Mouse (Mus musculus) heart, postnatal 4 days (tissue): ENCODE data around the gene AC161166.1. TPM values are rescaled to one million over a fixed set of nuclear protein-coding genes. Genes with fewer than 3 reads are reported as not detected.
"Not testable (repeated sequence)": the region's sequence is repeated elsewhere in the genome, so short reads cannot be mapped to it uniquely, and the experiment has no call there.

Source experiments
- DNase-seq: peaks from one replicate; pipeline ENCODE4 v3.0.0; 2021
- total RNA-seq, 2 experiments: library from RNA; stranded (reverse); gene quantifications; 2 replicates each; pipeline ENCODE4 v1.2.3; 2021

AC161166.1 gene
- total RNA-seq, 2 experiments from 2014 or later, result not detected

DNA sequence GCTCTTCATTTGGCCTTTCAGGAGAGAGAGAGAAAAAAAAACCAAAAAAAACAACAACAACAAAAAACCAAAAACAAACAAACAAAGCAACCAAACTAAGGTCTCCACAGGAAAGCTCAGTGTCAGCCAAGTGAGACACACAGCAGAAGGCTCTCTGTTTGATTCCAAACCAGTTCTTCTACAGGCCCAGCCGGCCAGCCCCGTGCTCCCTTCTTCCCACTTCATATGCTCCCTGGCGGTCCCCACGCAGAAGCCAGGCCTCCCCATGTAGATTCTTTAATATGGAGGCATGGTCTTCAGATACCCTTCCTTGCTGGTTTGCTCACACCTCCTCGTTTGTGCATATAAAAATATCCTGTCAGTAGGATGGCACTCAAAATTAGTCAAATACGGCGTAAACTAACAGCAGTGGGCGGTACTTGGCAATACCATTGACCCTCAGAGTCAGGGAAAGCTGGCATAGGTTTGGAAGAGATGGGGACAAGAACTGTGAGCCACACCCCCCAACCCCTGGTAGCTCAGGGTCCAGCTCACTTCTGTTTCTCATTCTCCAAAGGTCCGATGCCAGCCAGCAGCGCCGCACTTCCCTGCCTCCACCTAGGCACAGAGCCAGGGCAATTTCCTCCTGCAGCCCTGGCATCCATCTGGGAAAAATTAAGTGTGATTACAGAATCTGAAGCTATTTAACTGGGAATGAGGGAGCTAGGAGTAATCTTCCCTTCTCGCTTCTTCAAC is 13.6 kb upstream of the AC161166.1 start:
- no peak for DNase-seq

GRCm38 (mm10) chr7:24524978-24525377 is 12.7 kb upstream of the AC161166.1 start:
- DNase-seq, result no peak

DNA sequence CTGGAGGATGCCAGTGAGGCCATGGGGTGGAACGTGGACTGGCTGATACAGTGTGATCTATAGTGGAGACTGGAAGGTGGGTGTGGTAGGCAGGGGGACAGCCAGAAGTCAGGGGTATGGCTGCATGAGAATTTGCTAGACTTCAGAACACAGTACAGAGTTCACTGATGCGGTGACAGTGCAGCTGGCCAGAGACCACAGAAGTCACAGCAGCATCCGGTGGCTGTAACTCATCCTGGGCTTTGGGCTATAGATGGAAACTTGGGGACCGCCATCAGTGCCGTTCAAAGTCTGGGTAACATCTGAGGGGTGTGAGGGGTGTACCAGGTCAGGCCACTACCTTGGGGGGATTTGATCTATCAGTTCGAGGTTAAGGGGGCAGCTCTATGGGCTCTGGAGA is 11.5 kb upstream of the AC161166.1 start:
- DNase-seq, result no peak

- DNase-seq, result no peak
Measured at GRCm38 (mm10) chr7:24522805-24523204, 10.6 kb upstream of the AC161166.1 start.

DNA sequence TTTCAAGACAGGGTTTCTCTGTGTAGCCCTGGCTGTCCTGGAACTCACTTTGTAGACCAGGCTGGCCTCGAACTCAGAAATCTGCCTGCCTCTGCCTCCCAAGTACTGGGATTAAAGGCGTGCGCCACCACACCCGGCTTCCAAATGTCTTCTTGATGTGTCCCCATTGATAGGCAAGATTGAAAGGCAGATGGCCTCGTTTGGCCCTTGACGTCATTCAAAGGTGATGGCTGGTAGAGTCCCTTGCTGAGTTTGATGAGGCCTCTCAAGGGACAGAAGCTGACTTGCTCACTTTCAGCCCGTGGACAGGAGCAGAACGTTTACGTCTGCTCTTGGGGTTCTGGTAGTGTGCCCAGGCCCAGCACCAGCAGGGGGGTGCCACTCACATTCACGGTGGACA is 7.8 kb upstream of the AC161166.1 start:
- DNase-seq, result not testable (repeated sequence)

DNA sequence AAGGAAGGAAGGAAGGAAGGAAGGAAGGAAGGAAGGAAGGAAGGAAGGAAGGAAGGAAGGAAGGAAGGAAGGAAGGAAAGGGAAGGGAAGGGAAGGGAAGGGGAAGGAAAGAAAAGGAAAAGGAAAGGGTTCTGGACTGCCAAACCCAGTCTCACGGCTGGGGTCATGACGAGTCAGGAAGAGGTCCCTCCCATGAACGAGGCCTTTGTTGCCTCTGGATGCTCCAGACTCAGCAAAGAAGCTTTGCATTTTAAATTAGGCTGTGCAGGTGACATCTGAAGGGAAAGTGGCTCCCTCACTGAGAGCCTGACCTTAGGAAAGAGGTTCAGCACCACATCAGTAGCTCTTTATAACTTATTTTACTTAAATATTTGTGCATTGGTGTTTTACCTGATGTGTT is 6.9 kb upstream of the AC161166.1 start:
- DNase-seq, result no peak

DNA sequence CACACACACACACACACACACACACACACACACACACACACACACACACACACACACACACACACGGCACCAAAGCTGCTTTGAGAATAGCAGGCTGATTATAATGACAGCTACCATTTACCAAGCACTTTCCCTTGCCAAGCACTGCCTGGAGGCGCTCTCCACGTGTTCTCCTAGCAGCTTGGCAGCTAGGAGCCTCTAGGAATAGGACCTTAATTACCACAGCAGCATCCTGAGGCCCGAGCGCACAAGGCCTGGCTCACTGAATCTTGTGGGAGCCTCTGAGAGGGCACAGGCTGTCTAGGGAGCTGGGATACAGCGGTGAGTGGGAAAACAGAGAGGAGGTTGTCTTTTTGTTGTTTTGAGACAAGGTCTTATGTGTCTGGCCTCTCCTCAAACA is 5.4 kb upstream of the AC161166.1 start:
- DNase-seq, result no peak

GRCm38 (mm10) chr7:24517077-24517476 is 4.8 kb upstream of the AC161166.1 start:
- DNase-seq, result no peak

DNA sequence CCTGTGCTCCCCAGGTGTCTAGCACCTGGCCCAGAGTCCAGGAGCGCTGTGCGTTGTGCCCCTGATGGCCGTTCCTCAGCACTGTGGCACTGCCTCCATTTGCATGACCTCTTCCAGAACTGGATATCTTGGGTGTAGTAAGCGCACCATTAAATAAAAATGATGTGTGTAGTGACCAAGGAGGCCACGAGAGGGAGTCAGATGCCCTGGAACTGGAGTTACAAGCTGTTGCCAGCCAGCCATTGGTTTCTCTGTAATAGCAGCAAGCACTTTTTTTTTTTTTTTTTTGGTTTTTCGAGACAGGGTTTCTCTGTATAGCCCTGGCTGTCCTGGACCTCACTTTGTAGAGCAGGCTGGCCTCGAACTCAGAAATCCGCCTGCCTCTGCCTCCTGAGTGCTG is 4.1 kb upstream of the AC161166.1 start:
- not testable (repeated sequence) for DNase-seq

- peak; percentile 23 for DNase-seq
Measured at GRCm38 (mm10) chr7:24507726-24508114, 4.5 kb downstream of the AC161166.1 start.

DNA sequence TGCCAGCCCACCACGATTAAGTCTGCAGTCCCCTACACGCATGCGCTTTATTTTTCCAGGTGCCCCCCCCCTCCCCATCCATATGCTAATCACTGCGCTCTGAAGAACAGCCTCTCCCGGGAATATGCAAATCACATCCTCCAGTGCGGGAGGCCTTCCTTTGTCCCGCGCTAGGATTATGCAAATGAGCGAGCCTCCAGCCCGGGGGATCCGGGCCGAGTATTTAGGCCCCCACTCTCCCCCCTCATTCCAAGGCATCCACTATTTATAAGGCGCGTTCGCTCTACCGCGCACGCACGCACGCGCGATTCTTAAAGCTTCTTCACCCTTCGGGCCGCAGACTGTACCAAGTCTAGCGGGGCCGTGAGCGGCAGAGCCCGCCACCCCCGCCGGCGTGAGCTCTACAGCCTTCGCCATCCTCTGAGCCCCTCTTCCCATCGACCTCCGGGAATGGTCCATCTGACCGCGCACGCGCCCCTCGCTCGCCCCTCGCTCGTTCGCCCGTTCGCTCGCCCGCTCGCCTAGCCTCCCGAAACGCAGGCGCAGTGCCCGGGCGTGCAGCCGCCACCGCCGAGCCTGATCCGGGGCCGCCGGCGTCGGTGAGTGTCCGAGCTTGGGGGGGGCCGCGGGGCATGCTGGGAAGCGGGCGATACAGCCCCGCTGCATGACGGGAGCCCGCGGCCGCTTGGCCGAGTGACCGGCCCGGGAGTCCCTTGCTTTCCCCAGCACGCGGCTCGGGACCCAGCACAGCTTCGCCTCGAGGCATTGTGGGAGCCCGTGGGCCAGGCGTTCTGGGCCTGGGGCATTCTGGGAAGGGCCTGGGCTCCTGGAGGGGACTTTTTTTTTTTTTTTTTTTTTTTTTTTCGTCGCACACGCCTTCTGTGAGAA is 5.2 kb downstream of the AC161166.1 start, which contains the start of gene Zfp428:
Zfp428 (plus strand) TSS at position 169 of the 888 bp plus-strand sequence.
- DNase-seq, result peak; percentile 89

DNA sequence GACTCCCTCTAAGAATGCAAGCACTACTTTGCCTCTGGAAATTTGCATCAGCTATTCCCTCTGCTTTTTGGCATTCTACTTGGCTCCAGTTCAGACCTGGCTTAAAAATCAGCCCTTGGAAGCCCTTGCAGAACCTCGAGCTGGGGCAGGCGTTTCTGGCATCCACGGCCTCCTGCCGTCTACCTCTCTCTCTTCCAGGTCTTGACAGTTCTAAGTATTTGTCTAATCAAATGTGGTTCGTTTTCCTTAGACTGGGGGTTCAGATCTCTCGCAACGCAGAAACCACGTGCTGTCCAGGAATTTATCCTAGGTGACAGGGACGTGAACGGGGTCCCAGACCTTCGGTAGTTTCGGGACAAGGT is 5.8 kb downstream of the AC161166.1 start:
- peak; percentile 70 for DNase-seq

DNA sequence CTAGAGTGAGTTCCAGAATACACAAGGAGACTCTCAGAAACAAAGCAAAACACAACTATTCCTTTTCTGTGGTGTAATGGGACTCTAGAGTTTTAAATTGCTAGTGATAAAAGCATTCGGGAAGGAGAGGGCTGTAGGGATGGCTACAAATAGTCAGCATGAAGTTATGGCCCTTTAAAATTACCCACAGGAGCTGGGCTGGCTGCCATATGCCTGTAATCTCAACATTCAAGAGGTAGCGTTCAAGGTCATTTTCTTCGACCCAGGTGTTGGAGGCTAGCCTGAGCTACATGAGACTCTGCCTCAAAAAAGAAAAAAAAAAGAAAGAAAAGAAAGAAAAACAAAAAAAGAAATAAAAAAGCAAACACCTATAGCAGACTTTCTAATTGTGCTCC is 6.2 kb downstream of the AC161166.1 start:
- peak; percentile 59 for DNase-seq

DNA sequence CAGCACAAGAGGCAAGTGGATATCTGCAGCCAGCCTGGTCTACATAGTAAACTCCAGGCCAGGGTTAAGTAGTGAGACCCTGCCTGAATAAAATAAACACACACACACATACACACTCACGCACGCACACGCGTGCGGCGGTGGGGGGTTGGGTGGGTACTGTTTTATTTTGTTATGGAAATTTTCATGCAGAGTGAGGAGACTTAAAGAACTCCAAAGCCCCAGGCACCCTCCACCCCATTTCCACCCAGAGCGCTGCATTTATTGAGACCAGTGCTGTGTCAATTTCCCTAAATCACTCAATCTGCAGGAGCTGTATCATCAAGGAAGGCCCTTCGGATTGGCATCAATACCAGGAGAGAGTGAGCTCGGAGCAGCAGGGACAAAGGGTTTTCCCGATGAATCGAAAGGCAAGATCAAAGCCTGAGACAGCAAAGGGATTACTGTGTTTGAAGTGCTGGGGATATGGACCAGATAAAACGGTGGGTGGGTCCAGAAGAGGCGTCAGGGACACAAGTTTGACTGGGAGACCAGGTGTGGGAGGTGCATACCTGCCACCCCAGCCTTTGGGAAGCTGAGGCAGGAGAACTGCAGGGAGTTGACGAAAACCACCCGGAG is 6.7 kb downstream of the AC161166.1 start:
- DNase-seq, result no peak

GRCm38 (mm10) chr7:24504868-24505267 is 7.4 kb downstream of the AC161166.1 start:
- no peak for DNase-seq

- no peak for DNase-seq
Measured at GRCm38 (mm10) chr7:24504004-24504403, 8.3 kb downstream of the AC161166.1 start.

DNA sequence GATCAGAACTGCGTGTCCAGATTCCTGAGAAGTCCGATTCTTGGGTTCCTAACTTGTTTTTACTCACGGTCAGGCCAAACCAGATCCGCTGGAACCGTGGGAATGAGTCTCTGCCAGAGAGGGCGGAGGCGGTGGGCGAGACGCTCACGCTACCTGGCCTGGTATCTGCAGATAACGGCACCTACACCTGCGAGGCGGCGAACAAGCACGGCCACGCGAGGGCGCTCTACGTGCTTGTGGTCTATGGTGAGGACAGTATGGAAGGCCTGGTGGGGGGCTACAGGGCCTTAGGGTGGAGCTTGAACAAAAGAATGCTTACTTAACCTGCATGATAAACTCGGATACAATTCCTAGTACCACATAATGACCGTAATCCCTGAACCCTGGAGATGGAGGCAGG is 10.8 kb downstream of the AC161166.1 start:
- peak; percentile 39 for DNase-seq

GRCm38 (mm10) chr7:24500929-24501328 is 11.3 kb downstream of the AC161166.1 start:
- DNase-seq, result peak; percentile 60

- DNase-seq, result no peak
Measured at GRCm38 (mm10) chr7:24499856-24500577, 12.2 kb downstream of the AC161166.1 start.

- no peak for DNase-seq
Measured at GRCm38 (mm10) chr7:24488303-24488702, 24.0 kb downstream of the AC161166.1 start.

DNA sequence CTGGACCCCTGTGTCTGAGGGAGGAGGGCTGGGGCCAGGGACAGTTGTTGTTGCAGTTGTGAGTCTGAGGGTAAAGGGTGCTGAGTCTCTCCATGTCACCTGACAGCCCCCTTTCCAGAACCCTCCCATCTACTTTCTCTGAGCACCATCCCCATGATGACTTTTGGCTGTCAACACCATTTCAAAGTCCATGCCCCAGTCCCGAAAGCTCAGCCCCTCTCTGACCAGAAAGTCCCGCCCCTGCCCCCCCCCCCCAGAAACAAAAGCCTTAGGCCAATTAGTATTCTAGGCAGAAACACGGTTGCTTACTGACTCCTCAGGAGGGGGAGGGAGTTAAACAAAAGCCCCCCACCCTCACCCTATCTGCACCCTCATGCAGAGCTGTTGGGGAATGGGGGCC is 24.9 kb downstream of the AC161166.1 start:
- DNase-seq, result no peak

DNA sequence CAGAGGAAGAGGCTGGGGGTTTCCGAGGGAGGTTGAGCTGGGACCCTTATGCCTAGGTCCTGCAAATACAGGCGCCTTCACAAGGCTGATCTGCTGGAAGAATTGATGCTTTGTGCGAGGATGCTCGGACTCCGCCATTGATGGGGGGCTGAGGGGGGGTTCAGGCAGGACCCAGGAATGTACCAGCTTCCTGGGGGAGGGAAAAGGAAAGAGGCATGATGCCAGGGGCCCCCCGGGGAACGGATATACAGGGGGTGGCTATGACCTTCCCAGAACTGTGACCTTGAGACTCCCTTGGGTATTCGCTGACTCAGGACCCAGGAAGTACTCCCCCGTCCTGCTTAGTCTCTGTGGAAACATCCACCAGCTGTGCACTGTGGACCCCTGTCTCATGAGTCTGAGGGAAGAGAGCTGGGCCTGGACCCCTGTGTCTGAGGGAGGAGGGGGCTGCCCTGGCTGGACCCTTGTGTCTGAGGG is 25.6 kb downstream of the AC161166.1 start:
- DNase-seq, result no peak
